Mouse (Mus musculus) T-helper 2 cell (primary cell): ENCODE measurements around the gene Khdc4.

ENCODE experiments used
- in situ Hi-C: fragments of 300-600 bp; cut with MboI, MseI; formaldehyde crosslinking; loops from one replicate; pipeline ENCODE4 v1.15.1; 2025; ENCODE audit warnings: high pct_unique_total_duplicates

Gene Khdc4

DNA sequence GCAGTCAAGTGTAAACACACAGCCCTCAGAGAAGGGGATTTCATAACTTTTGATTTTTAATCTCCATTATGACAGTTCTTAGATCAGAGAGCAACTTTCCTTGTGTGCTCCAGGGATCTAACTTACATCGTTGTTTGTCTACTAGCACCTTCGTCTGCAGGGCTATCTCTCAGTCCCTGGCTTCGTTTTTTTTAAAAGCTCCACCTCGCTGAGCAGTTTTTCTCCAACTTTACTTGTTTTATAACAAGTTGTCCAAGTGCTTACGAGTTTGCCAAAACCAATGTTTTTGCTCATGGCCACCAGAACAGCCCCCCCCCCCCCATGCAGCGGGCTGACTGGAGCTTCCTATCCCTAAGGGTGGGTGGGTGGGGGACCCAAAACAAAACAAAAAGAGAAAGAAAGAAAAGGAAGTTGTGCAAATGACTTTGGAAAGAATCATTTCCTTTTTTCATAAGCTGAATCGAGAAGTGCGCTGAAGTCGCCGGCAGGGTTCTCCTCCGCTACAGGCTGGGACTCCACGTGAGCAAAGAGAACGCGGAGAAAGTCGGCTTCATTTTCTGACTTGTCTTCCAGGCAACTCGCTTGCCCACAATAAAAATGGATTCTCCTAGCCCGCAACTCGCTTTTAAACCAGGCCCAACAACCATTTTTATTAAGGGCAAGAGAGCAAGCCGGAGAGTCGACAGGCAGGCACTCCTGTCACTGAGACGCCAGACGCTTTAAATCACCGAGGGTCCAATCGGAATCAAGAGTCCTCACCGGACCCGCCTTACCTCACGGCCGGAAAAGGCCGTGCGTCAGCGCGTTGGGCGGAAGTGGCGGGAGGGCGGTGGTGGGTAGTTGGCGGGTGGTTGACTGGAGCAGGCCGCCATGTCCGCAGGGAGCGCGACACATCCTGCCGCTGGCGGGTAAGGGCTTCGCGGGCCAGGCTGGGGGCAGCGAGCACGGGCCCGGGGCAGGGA, at the start of gene Khdc4:
Gene Khdc4 (plus strand): TSS at position 824 of the 962 bp plus-strand sequence.
- in situ Hi-C loops: loop anchor here (10.0 kb wide), 2 partner anchors 340 to 1390 kb away; partner anchors contain the start of gene Tpm3

DNA sequence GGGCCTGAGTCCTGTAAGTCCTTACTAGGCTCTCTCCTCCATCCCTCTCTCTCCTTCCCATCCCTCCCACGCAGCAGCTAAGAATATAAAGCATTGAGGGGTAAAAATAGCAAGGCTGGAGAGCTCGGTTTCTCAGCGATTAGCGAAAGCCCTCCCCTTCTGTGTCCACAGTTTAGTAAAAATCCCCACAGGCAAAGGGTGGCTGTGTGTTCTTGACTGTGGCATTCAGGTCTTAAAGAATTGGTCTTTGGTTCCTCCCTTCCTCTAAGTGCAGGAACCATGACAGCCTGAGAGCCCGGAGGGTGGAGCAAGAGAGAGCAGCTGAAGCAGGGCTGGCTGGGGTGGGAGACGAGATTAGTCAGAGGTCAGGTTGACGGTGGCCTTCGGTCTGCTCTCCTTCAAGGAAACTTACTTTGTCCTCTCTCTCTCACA, 49.0 kb upstream of the Khdc4 start:
- in situ Hi-C loops: loop anchor here (5.0 to 25.0 kb wide), 3 partner anchors 34 to 1601 kb away; partner anchors contain the start of genes Creb3l4, Jtb and Slc39a1

- in situ Hi-C loops: loop anchor here (5.0 to 25.0 kb wide), 3 partner anchors 35 to 1600 kb away; partner anchors contain the start of genes Creb3l4, Jtb and Slc39a1
These were observed 48.5 kb upstream of the Khdc4 start for GRCm38 (mm10) chr3:88637134-88637533.

GRCm38 (mm10) chr3:88639239-88639638, 46.4 kb upstream of the Khdc4 start:
- in situ Hi-C loops: loop anchor here (5.0 to 25.0 kb wide), 3 partner anchors 37 to 1598 kb away; partner anchors contain the start of genes Creb3l4, Jtb and Slc39a1

- in situ Hi-C loops: loop anchor here (25.0 kb wide), 1 partner anchor 1597 kb away; the partner anchor contains the start of genes Creb3l4, Jtb and Slc39a1
These were observed 44.9 kb upstream of the Khdc4 start for GRCm38 (mm10) chr3:88640676-88641075.

DNA sequence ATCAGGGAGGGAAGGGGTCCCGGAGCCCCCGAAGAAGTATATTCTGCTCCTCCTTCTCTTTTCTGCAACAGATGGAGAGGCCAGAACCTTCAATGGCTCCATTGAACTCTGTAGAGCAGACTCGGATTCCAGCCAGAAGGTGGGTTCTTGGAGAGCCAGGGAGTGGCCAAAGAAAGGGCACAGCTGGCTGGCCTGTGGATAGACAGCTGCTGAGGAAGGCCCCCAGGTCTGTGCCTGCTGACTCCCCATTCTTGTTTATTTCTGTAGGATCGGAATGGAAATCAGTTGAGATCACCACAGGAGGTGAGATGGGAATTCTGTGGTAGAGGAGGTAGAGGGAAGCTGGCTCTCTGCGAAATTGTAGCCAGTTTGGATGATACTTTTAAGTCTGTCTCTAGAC, 42.5 kb upstream of the Khdc4 start:
- in situ Hi-C loops: loop anchor here (25.0 kb wide), 1 partner anchor 1594 kb away; the partner anchor contains the start of genes Creb3l4, Jtb and Slc39a1

DNA sequence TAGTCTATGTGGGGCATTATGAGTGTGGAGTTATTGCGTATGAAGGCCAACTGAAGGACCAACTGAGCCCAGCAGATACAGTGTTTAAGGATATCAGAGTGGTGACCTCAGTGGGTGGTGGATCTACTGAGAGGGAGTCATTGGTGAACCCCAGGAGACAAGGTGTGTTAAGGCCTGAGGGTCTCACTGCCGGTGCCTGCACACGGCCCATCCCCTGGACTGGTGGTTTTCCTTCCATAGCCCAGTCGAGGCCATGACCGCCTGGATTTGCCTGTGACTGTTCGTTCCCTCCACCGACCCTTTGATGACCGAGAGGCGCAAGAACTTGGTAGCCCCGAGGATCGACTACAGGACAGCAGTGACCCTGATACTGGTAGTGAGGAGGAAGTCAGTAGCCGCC, 39.7 kb upstream of the Khdc4 start:
- in situ Hi-C loops: loop anchor here (25.0 kb wide), 1 partner anchor 1591 kb away; the partner anchor contains the start of genes Creb3l4, Jtb and Slc39a1

DNA sequence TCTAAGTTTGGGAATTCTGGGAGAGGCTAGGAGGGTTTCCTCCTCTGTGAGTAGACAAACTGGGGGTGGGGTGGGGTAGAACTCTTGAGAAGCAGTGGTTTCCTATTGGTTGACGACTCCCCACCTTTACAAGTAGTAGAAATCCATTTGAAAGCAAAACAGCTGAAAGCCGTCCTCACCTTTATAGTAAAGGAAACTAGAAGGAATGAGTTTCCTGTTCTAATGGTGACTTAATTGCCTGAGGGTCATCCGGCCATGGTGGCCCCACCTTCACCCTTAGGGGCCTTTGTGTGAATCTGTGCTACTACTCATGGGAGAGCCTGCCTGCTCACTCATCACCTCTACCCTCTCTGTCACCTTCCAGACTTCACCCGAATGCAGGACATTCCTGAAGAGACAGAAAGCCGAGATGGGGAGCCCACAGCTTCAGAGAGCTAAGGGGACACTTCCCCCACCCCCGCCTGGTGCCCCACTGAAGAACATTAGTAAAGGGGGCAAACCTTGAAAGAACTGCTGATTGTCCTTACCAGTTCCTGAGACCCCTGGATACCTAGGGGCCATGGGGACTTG, 39.1 kb upstream of the Khdc4 start:
- in situ Hi-C loops: loop anchor here (25.0 kb wide), 1 partner anchor 1591 kb away; the partner anchor contains the start of genes Creb3l4, Jtb and Slc39a1

GRCm38 (mm10) chr3:88647076-88647475, 38.5 kb upstream of the Khdc4 start:
- in situ Hi-C loops: loop anchor here (25.0 kb wide), 1 partner anchor 1590 kb away; the partner anchor contains the start of genes Creb3l4, Jtb and Slc39a1

DNA sequence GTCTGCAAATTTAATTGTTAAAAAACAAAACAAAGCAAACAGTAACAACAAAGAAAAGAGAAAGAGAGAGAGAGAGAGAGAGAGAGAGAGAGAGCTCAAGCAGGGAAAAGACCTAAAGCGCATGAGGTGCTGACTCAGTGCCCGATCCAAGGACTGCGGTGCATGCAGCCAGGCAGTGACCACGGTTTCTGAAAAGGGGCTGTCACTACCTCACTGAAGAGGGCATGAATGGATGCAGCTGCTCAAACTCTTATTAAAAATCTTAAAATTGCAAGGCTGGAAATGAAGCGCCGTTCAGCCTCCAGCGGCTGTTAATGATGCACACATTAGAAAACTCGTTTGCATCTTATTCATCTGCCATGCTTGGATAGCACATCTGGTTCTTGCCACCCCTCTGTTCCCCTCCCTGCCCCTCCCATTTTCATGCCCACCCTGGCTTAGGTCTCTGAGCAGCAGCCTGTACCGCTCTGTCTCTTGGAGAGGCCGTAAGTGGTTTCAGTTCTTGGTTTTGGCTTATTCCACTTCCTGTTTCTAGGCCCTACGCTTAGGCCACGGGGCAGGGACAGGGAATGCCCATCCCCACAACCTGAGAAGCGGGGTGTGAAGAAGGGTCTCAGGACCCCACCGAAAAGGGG, 37.7 kb upstream of the Khdc4 start:
- in situ Hi-C loops: loop anchor here (25.0 kb wide), 1 partner anchor 1589 kb away; the partner anchor contains the start of genes Creb3l4, Jtb and Slc39a1

DNA sequence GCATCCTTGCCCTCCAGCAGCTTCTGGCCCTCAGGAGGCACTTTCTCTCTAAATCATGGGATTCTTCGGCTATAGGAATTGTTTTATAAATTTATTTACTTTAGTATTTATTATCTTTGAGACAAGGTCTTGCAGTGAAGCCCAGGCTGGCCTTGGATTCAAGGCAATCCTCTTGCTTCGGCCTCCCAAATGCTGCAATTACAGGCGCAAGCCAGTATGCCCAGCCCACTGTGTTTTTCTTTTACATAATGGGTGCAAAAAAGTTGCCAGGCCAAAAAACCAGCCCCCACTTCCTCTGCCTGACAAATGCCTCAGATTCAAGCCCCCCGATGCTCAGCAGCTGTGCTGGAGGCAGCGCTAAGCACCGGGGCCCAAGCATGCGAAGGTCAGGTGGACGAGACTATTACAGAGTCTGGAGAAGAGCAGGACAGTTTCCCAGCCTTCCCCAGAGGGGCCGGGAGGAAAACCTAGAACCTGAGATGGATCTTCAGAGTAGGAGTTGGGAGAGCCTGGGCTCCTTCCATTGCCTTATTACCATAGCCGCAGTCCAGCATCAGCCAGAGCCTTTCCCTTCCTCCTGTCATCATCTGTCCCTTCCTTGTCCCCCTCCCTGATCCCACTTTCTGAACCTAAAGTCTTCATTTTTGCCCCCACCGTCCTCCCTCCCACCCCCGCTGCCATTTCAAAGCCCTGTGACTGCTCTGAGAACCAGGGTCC, 37.0 kb upstream of the Khdc4 start:
- in situ Hi-C loops: loop anchor here (25.0 kb wide), 1 partner anchor 1589 kb away; the partner anchor contains the start of genes Creb3l4, Jtb and Slc39a1

DNA sequence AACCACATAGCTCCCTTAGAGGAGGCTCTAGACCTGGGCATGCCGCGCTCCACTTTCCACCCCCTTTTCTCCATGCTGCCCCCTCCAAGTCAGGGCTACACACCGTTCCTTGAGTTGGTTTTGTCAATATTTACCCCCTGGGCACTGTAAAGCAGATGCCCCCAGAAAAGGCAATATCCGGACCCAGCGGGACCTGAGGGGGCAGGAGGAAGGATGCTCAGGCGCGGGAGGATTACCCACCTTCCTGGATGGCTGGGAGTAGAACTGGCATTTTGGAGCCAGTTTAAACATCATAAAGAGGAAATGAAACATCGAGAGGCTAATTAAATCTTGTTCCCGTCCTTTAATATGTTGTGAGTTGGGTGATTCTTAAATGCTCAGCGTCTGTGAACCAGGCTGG, 36.4 kb upstream of the Khdc4 start:
- in situ Hi-C loops: loop anchor here (25.0 kb wide), 1 partner anchor 1588 kb away; the partner anchor contains the start of genes Creb3l4, Jtb and Slc39a1

DNA sequence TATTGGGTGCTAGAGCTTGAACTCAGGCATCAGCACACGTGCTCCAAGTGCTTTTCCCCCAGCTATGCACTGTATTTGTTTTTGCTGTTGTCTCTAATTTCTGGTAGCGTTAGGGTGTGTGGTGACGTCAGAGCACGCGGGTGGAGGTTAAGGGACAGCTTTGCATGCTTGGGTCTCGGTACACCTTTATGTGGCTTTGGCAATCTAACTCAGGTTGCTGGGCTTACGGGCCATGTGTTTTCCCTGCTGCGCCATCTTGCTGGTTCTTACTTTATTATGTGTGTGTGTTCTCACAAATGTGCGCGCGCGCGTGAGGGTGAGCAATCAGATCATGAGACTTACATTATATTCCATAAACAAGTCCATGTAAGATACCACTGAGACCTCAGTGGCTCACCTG, 35.6 kb upstream of the Khdc4 start:
- in situ Hi-C loops: loop anchor here (25.0 kb wide), 1 partner anchor 1587 kb away; the partner anchor contains the start of genes Creb3l4, Jtb and Slc39a1

GRCm38 (mm10) chr3:88650713-88651504, 34.7 kb upstream of the Khdc4 start:
- in situ Hi-C loops: no loop called here

DNA sequence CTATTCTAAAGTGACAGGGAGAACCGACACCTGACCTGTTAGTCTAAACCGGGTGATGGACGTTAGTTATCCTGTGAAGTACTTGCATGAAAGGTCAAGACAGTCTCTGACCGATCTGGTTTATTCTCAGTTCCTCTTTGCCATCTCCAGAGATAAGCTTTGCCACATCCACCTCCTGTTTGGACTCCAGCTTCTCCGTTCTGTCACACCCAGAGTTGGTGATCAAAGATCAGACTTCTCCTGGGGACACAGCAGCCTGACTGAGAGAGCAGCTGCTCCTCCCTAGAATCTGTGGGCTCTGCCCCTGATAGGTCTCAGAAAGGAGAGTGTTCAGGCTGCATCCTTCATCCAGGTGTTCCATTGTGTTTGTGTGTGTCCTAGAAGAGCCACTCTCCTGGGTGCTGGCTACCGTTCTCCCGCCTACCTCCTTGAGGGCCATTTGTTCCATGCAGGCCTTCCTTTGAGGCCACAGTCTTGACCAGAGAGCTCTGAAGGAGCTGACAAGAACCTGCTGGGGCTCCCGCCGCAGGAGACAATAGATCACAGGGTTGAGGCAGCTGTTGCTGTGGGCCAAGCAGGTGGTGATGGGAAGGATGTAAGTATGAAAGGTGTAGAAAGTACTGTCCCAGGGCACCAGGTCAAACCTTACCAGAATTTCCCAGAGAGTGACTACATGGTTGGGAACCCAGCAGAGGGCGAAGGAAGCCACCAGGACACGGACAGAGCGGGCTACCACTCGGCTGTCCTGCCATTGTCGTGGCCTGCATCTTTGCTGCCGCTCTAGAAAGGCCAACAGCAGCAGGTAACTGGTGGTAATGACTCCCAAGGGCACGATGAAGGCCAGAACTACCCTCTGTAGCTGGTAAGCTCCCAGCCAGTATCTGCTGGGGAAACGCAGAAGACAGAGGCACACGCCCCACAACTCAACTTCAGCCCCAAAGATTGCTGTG, 33.7 kb upstream of the Khdc4 start:
- in situ Hi-C loops: no loop called here

DNA sequence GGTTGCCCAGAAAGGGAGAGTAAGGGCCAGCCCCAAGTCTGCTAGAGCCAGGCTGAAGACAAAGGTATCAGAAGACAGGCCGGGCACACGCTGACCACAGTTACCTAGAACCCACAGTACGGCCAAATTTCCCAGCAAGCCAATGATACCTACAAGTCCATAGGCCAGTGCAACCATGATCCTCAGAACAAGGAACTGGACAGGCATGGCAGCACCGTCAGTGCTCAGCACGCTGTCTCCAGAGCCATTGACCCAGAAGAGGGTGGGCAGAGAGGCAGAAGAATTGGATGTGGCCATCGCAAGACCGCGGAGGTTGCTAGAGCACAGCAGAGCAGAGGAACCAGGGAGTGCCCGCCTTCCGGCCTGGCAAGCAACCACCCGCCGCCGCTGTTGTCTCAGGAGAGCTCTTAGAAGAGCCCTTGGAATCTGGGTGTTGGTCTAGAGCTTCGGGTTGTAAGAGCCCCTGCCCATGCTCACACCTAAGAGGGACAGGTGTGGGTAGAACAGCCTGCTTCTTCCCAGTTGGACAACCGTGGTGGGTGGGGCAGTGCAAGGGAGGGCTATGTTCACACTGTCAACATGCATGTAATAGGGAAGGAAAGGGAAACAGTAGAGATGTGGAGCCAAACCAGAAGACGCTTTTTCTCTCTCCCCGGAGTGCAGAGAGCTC, 32.6 kb upstream of the Khdc4 start, which contains the start of gene Rxfp4:
Gene Rxfp4 (minus strand): TSS at position 297 of the 670 bp plus-strand sequence.
- in situ Hi-C loops: no loop called here

DNA sequence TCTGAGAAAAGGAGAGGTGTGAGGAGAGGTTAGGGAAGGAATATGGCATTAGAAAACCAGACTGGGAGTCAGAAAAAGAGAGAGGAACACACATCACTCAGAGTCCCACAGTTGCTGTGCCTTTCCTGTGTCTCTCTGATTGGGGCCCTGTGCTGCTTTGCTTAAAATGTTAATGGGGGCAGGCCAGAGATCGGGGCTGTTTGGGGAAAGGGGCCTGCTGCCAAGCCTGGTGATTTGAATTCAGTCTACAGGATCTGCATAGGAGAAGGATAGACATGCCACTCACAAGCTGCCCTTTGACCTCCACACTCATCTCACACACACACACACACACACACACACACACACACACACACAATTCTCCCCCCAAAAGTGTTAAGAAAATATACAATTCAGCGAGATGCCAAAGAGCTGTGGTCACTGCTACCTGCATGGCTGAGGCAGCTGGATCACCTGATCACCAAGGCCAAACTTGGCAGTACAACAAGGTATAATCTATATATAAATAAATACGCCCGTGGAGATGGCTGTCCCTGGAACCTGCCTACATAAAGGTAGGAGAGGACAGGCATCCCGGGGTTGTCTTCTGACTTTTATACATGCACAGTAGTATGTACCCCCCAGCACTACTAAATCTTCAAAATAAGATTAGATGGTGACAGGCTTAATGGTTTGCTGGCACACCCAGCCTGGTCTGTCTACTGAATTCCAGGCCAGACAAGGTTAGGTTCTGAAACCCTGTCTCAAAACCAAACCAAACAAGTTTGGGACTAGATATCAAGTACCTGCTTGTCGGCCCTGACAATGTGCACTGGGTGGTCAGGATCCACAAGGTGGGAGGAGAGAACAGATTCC, 31.9 kb upstream of the Khdc4 start:
- in situ Hi-C loops: no loop called here
